Mouse (Mus musculus) C2C12 (cell line): ENCODE results near the gene 6430548M08Rik.

Experiments
- CTCF ChIP-seq: IDR thresholded peaks from one replicate; pipeline ENCODE4 v1.5.1; 2011; ENCODE audit not compliant: control insufficient read depth, insufficient read depth, insufficient read length
- MAX ChIP-seq: IDR thresholded peaks from one replicate; pipeline ENCODE4 v1.6.1; 2011; ENCODE audit warnings: mild to moderate bottlenecking, control low read depth
- MYOD1 ChIP-seq: IDR thresholded peaks from one replicate; pipeline ENCODE4 v1.6.1; 2011; ENCODE audit warnings: low read depth; ENCODE audit not compliant: control insufficient read depth, insufficient read length
- MYOG ChIP-seq: IDR thresholded peaks from one replicate; pipeline ENCODE4 v1.6.1; 2011; ENCODE audit not compliant: control insufficient read depth, insufficient read length; ENCODE audit errors: extremely low read depth
- USF1 ChIP-seq: IDR thresholded peaks from one replicate; pipeline ENCODE4 v1.6.1; 2011; ENCODE audit warnings: low read depth, mild to moderate bottlenecking, control low read depth, moderate library complexity

DNA sequence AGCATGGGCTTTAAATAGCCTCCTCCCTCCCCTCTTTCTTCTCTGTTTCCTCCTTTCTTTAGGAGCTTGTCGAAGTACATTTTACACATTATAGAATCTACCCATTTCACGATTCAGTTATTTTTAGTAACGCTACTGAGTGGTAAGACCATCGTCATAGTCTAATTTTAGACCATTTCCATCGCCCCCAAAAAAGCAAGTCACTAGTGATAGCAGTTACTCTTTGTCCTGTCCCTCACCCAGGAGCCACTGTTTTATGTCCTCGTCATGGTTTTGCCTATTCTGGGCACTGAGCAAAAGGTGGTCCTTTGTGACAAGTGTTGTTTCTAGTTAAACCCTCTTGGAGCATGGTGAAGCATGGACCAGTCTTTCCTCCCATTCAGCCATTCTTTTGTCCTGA lies 6.0 kb downstream of the 6430548M08Rik start:
- TF ChIP-seq CTCF (no peak), USF1 (no peak), MAX (no peak), MYOG (no peak), MYOD1 (no peak)
